ENCODE assay signal across 8 mouse cellular contexts in genomic region chr14:55635523-55636007, GRCm38 (mm10). TPM values are rescaled to one million over a fixed set of nuclear protein-coding genes. Genes with fewer than 3 reads are reported as not detected.
DNase-seq lines count a peak whose midpoint lies in the region; ATAC-seq and TF ChIP-seq lines count a peak whose summit lies in the region.

Gene Ipo4 (minus strand): TSS chr14:55635957.

- H3K9ac ChIP-seq in embryonic facial prominence, embryonic 15.5 days: peak within 1 kb of the TSS; percentile 31
- peak within 1 kb of the TSS; percentile 75 for H3K9ac ChIP-seq in kidney, embryonic 14.5 days (ENCODE audit: low read depth, low read length)
- peak within 1 kb of the TSS; percentile 87 for H3K9ac ChIP-seq in limb, embryonic 15.5 days

- H3K4me2 ChIP-seq in embryonic facial prominence, embryonic 15.5 days (replicated peaks): peak within 1 kb of the TSS; percentile 77
- H3K4me2 ChIP-seq in kidney, embryonic 14.5 days (replicated peaks; ENCODE audit: low read depth, low read length): peak within 1 kb of the TSS; percentile 93
- peak within 1 kb of the TSS; percentile 80 for H3K4me2 ChIP-seq in limb, embryonic 15.5 days

- peak within 1 kb of the TSS; percentile 57 for H3K4me3 ChIP-seq in bone marrow, adult 2 months (replicated peaks; ENCODE audit: control insufficient read depth, low read depth, low read length)
- H3K4me3 ChIP-seq in embryonic facial prominence, embryonic 15.5 days (replicated peaks): peak within 1 kb of the TSS; percentile 61
- peak within 1 kb of the TSS; percentile 80 for H3K4me3 ChIP-seq in kidney, embryonic 14.5 days (ENCODE audit: low read length)
- peak within 1 kb of the TSS; percentile 78 for H3K4me3 ChIP-seq in limb, embryonic 15.5 days

- ATAC-seq in embryonic facial prominence, embryonic 15.5 days (ENCODE audit: insufficient number of reproducible peaks, low FRiP score, low TSS enrichment, low read depth): peak; percentile 91
- ATAC-seq in kidney, embryonic 14.5 days (ENCODE audit: low FRiP score, low TSS enrichment): peak; percentile 88
- peak; percentile 84 for ATAC-seq in limb, embryonic 15.5 days (ENCODE audit: insufficient number of reproducible peaks, low FRiP score, low TSS enrichment, low read depth)

- peaks cover 80% of the 10 kb centered on the region for H3K36me3 ChIP-seq in embryonic facial prominence, embryonic 15.5 days
- H3K36me3 ChIP-seq in kidney, embryonic 14.5 days (ENCODE audit: control insufficient read depth, insufficient read depth, low read length): peaks cover 82% of the 10 kb centered on the region
- peaks cover 82% of the 10 kb centered on the region for H3K36me3 ChIP-seq in limb, embryonic 15.5 days

- H3K9me3 ChIP-seq in embryonic facial prominence, embryonic 15.5 days (replicated peaks): no peaks in the 10 kb centered on the region
- H3K9me3 ChIP-seq in kidney, embryonic 14.5 days (ENCODE audit: control insufficient read depth, low read length): no peaks in the 10 kb centered on the region
- H3K9me3 ChIP-seq in limb, embryonic 15.5 days: no peaks in the 10 kb centered on the region

- no peaks in the 10 kb centered on the region for H3K27me3 ChIP-seq in embryonic facial prominence, embryonic 15.5 days
- no peaks in the 10 kb centered on the region for H3K27me3 ChIP-seq in kidney, embryonic 14.5 days (ENCODE audit: control insufficient read depth, insufficient read depth, low read length)
- H3K27me3 ChIP-seq in limb, embryonic 15.5 days: no peaks in the 10 kb centered on the region

- TF ChIP-seq POLR2A in bone marrow, adult 2 months (IDR thresholded peaks at IDR 0.05; ENCODE audit: borderline replicate concordance, control insufficient read depth, low read depth, low read length): peak; percentile 59; the same call in 1 of the 2 replicates

- H3K27ac ChIP-seq in bone marrow, adult 2 months (ENCODE audit: control insufficient read depth, insufficient read depth, low read depth, low read length, poor library complexity): peak within 1 kb of the TSS; percentile 5; the same call in 1 of the 2 replicates
- peak within 1 kb of the TSS; percentile 84 for H3K27ac ChIP-seq in embryonic facial prominence, embryonic 15.5 days (replicated peaks)
- H3K27ac ChIP-seq in kidney, embryonic 14.5 days (ENCODE audit: low read depth, low read length): peak within 1 kb of the TSS; percentile 69; the same call in 1 of the 2 replicates
- peak within 1 kb of the TSS; percentile 89 for H3K27ac ChIP-seq in limb, embryonic 15.5 days

- peaks cover 3% of the 10 kb centered on the region; the same call in 1 of the 2 replicates for H3K4me1 ChIP-seq in bone marrow, adult 2 months (ENCODE audit: control insufficient read depth, insufficient read depth, low read length)
- peaks cover 18% of the 10 kb centered on the region for H3K4me1 ChIP-seq in embryonic facial prominence, embryonic 15.5 days
- H3K4me1 ChIP-seq in kidney, embryonic 14.5 days (ENCODE audit: control insufficient read depth, insufficient read depth, low read length): peaks cover 12% of the 10 kb centered on the region
- H3K4me1 ChIP-seq in limb, embryonic 15.5 days: peaks cover 14% of the 10 kb centered on the region

- peak; percentile 94 for DNase-seq in 416B (ENCODE audit: low read depth)
- peak; percentile 86 to 89 for DNase-seq in heart, adult 9 months (ENCODE audit: low spot score in 2 of 2)
- DNase-seq in monocyte, adult 2 months (ENCODE audit: low read depth in 1 of 2, low spot score in 2 of 2): peak; percentile 63 to 77
- peak; percentile 83 to 84 for DNase-seq in spleen, postnatal 36 days (ENCODE audit: low spot score in 2 of 2)

- WGBS in bone marrow, adult 2 months: under 1% methylated on average over 33 of the region's 33 CpGs
- 2% methylated on average over 33 of the region's 33 CpGs for whole genome bisulfite sequencing in embryonic facial prominence, embryonic 15.5 days
- 2% methylated on average over 33 of the region's 33 CpGs for WGBS in kidney, embryonic 14.5 days
- WGBS in limb, embryonic 15.5 days: 1% methylated on average over 33 of the region's 33 CpGs

- TF ChIP-seq CTCF in bone marrow, adult 2 months (IDR thresholded peaks at IDR 0.05; ENCODE audit: control insufficient read depth, insufficient read depth, low read length): no peak

RNA-seq across cellular contexts. Expression of gene Ipo4, which starts in this region (rescaled TPM):
- 24.9 and 49.5 TPM in 2 replicates for polyA plus RNA-seq in bone marrow, adult 2 months (2011; ENCODE audit: insufficient read depth, insufficient read length, low replicate concordance, missing spikeins)
- 122 and 129 TPM in 2 replicates for polyA plus RNA-seq in embryonic facial prominence, embryonic 15.5 days (2015; fragmentation: Nextera tagmentation; extraction: Ambion mirVana)
- 101 and 119 TPM in 2 replicates for polyA plus RNA-seq in kidney, embryonic 14.5 days (2014; fragmentation: Nextera tagmentation; extraction: Ambion mirVana)
- polyA plus RNA-seq in limb, embryonic 15.5 days (2015; fragmentation: Nextera tagmentation; extraction: Ambion mirVana): 107 and 125 TPM in 2 replicates

Comparison
In these comparisons a context has a peak if more than half of its experiments do, and no peak if none do; other contexts are left out.
1. Peak in every context shown above with its lines: DNase-seq, ATAC-seq, H3K4me3 ChIP-seq and H3K27ac ChIP-seq.
2. H3K27ac ChIP-seq: peak in every context shown above with its lines; median percentile 89 in limb, embryonic 15.5 days; 84 in embryonic facial prominence, embryonic 15.5 days; 69 in kidney, embryonic 14.5 days; 5 in bone marrow, adult 2 months.
3. H3K9ac ChIP-seq: peak in every context shown above with its lines; median percentile 87 in limb, embryonic 15.5 days; 75 in kidney, embryonic 14.5 days; 31 in embryonic facial prominence, embryonic 15.5 days.